Mouse (Mus musculus): Measurements from ENCODE around the gene Gm45713. TPM values are rescaled to one million over a fixed set of nuclear protein-coding genes. Genes with fewer than 3 reads are reported as not detected.
"Not testable (repeated sequence)": the region's sequence is repeated elsewhere in the genome, so short reads cannot be mapped to it uniquely, and the experiment has no call there.

Gm45713 gene
- total RNA-seq, 2 experiments from 2014 or later: not detected

DNA sequence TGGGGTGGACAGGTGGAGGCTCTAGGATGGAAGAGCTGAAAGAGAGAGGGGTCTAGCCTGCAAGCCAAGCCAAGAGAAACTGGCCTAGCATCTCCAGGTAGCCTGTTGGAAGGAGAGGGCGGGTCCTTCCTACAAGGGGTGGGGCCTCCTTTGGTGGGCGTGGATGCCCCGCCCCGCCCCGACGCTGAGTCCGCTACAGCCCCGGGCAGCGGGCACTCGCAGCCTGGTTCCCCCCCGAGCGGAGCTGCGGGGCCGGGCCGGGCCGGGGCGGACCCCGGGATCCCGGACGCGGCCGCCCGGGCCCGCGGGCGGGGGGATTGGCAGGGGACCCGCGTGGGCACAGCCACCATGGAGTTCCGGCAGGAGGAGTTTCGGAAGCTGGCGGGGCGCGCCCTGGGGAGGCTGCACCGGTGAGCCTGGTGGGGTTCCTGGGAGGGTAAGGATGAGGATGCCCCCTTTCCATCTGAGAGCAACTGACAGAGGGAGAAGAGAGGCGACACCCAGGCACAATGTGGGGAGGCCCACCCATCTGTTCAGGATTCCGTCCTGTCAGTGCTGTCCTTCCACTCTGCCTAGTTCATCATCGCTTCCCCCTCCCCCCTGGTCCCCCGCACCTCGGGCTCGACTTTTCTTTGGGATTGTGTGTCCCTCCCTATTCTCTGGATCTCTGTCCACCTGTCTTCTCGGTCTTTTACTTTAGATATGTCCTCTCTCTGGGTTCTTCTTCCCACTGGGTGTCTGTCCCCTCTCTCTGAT lies 27.9 kb upstream of the Gm45713 start, which contains the start of gene Slc17a7:
Gene Slc17a7, plus strand, starts transcription at position 215 of the 756 bp plus-strand sequence.
- ATAC-seq (replicated peaks; ENCODE audit: low FRiP score, poor library complexity, severe bottlenecking): 0 out of 2 replicates have a peak, but pooled peaks have one; percentile 50

DNA sequence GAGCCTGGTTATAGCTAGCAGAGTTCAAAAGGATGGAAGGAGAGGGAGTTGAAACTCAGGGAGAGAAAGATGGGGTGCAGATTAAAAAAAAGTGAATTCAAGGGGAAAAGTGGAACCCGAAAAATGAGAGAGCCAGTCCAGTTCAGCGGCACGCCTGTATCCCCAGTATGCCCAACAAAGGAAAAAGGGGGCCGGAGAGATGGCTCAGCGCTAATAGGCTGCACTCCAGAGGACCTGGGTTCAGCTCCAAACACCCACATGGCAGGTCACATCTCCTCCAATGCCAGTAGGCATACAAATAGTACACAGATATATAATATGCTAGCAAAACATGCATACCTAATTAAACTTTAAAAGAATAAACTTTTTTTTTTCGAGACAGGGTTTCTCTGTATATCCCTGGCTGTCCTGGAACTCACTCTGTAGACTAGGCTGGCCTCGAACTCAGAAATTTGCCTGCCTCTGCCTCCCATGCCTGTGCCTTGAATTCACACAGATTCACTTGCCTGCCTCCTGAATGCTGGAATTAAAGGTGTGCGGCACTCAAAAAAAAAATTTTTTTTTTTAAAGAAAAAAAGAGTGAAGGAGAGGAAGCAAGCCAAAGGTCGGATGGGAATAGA lies 27.1 kb upstream of the Gm45713 start:
- ATAC-seq (replicated peaks; ENCODE audit: low FRiP score, poor library complexity, severe bottlenecking): no peak

DNA sequence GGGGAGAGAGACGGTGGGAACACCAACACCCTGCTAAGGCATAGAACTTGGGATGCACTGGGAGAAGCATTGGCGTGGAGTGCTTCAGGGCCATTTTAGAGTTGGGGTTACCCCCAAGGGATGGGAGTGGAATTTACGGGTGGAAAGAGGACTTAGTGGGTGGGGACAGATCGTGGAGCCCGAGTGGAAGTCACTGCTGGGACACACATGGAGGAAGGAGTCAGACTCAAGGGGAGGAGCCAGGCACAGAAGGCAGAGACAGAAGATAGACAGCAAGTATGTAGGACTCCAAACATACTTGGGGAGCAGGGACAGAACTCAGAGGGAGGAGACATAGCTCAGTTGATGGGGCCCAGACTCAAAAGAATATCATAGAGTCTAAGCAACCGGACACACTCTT lies 26.5 kb upstream of the Gm45713 start:
- no peak for ATAC-seq (replicated peaks; ENCODE audit: low FRiP score, poor library complexity, severe bottlenecking)

DNA sequence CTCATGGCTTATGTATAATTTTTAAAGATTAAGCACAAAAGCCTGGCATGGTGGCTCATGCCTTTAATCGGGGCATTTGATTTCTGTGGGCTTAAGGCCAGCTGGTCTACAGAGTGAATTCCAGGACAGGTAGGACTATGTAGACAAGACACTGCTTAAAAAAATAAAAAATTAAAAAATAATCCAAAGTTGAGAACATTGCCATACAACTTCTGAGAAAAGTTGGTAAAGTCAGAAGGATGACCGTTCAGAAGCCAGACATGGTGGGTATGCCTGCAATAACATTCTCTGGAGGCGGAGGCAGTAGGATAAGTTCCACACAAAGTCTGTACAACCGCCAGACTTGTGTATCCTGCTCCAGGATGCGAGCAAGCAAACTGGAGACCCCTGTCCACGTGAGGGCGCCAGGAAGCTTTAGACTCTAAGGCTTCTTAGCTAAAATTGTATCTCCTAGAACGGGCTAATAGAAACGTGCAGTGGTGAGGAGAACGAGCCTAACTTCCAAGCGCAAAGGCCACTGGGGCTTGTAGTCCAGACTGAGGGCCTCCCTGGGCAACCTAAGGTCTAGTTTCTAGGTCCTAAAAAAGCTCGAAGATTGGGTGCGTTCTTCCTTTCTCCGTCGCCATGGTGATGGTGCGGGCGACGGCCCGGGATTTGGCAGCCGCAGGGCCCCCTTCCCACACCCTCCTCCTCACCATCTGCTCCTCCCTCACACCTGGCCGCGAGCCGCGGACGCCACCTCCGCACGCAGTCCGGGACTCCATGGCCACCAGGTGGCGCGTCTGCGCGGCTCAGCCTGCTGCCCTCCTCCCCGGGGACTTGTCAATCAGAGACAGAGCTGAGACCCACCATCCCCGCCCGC lies 25.8 kb upstream of the Gm45713 start:
- peak; percentile 84 for ATAC-seq (replicated peaks; ENCODE audit: low FRiP score, poor library complexity, severe bottlenecking)

DNA sequence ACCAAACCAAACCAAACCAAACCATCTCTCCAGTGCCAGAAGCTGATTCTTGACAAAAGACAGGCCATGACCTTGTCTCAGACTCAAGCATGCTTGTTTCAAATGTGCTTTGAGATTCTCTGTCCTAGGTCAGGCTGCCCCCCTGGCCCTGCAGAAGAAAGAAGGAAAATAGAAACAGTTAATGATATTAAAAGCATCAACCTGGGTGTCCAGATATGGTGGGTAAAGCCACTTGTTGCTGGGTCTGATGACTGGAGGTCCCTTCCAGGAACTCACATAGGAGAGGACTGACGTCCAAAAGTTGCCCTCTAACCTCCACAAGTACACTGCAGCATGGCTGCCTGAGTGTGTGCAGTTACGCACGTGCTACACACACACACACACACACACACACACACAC lies 24.8 kb upstream of the Gm45713 start:
- no peak for ATAC-seq (replicated peaks; ENCODE audit: low FRiP score, poor library complexity, severe bottlenecking)

DNA sequence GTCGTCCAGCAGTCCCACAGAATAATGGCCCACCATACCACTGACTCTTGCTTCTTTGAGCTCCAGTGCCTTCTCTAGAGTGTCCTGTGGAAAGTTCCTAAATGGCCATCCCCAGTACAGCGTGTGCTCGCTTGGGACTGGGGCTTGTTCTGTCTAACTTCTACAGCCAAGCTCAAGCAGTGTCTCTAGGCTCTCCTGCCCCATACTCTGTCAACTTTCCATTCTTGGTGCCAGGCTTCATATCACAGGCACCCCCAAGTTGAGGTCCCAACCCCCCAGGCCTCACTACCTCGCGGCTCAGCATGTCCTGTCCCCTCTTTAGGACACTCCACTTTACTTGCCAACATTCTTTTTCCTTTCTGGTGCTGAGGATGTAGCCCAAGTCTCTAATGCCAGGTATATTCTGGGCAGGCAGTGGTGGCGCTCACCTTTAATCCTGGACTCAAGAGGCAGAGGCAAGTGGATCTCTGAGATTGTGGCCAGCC lies 24.3 kb upstream of the Gm45713 start:
- ATAC-seq (replicated peaks; ENCODE audit: low FRiP score, poor library complexity, severe bottlenecking): no peak

DNA sequence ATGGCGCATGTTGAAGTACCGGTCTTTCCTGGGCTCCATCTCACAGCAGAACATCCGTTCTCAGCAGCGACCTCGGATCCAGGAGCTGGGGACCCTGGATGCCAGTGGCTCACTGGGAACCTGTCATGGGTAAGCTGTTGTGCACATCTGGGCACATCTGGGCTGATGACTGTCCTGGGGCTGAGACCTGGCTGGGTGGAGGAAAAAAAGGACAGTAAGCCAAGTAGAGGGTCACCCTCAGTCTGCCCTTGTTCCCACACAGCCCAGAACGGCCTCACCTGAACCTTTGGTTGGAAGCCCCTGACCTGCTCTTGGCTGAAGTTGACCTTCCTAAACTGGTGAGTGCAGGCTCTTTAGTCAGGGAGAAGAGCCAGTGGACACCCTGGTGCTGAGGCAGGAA lies 23.0 kb upstream of the Gm45713 start:
- no peak for ATAC-seq (replicated peaks; ENCODE audit: low FRiP score, poor library complexity, severe bottlenecking)

DNA sequence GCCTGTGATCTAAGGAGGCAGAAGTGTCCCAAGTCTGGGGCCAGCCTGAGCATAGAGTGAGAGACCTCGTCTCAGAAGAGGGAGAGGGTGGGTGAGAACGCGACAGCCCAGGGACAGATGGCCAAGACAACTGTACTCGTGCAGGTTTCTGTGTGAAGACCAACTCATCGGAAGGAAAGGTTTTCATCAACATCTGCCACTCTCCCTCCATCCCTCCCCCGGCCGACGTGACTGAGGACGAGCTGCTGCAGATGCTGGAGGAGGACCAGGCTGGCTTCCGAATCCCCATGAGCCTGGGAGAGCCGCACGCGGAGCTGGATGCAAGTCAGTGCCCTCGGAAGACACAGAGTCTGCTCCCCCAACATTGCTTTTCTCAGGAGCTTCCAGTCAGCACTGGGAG lies 21.4 kb upstream of the Gm45713 start:
- ATAC-seq (replicated peaks; ENCODE audit: low FRiP score, poor library complexity, severe bottlenecking): no peak

DNA sequence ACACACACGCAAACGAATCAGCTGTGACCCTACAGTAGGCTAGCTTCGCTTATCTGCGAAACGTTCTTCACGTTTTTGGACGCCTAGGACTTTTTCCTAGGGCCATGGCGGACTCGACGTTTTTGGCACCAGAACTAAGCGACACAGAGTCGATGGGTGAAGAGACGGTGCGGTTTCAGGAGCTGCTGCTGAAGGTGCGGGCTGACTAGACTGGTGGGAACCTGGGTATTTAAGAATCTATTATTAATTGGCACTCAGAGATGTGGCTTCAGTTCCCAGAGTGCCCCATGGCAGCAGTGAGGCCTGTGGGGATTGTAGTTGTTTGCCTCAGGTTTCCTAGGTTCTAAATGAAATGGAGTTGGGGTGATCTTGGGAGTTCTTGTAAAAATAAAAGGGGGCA lies 20.2 kb upstream of the Gm45713 start:
- ATAC-seq (replicated peaks; ENCODE audit: low FRiP score, poor library complexity, severe bottlenecking): no peak

DNA sequence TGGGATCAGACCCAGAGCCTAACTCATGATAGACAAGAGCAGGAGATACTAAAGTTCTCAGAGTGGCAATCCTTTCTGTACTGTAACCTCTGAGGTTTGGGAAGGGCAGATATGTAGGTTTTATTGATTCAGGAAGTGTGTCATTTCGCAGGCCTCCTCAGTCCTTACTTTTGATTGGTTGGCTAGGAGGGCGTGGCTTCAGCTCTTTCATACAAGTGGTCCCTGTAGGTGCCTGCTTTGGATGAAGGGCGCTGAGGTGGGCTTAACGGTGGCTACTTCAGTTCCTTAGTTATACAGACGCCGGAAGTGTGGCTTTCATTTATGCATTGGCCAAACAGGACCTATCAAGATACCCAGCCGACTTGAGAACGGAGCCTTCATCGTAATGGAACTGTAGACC lies 19.6 kb upstream of the Gm45713 start:
- no peak for ATAC-seq (replicated peaks; ENCODE audit: low FRiP score, poor library complexity, severe bottlenecking)

DNA sequence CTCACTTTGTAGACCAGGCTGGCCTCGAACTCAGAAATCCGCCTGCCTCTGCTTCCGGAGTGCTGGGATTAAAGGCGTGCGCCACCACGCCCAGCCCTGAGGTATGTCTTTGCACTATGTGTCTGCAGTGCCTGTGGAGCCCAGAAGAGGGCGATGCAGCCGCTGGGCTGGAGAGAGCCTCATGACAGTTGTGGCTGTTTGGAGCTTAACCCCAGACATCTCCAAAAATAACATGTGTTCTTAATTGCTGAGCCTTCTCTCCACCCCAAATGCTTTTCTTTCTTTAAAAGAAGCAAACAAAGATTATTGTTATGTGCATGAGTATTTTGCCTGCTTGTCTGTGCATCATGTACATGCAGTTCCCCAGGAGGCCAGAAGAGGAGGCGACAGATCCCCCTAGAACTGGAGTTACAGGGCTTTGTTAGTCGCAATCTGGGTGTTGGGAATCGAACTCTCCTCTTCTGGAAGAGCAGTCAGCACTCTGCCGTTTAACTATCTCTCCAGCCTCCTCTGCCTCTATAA lies 19.0 kb upstream of the Gm45713 start:
- ATAC-seq (replicated peaks; ENCODE audit: low FRiP score, poor library complexity, severe bottlenecking): no peak

DNA sequence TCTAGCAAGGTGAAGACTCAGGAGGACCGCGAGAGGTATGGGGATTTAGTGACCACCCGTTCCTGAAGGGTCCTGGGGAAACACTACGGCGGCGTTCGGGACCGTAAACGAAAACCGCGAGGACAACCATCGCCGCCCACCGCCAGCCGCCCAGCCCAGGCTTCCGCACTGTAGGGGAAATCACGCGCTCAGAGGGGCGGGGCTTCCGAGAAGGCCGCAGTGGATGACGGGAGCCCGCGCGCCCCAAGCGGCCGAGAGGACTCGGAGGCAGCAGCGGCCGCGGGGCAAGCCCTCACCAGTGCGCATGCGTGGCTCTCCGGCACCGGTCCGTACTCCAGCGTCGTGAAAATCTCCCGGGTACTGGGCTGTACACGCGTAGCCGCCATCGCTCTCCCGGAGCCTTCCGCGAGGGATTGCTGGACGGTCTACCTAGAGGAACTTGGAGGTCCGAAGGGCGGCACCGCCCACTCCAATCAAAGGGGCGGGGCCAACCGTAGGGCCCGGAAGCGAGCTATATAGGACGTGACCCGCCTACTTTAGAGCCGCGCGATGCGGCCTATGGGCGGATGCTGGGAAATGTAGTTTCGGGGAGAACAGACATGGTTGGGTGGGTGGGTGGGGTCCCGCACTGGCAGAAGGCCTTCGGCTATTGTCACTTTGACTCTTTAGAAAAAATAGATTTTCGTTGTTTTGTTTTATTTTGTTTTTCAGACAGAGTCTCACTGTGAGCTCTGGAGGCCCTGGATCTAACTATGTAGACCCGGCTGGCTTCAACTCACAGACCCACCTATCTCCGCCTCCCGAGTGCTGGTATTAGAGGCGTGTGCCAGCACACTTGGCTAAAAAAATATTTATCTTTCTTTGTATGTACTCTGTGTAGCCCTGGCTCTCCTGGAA lies 18.3 kb upstream of the Gm45713 start, which contains the start of the genes Pih1d1 and Aldh16a1:
Gene Pih1d1, plus strand, starts transcription at position 208 of the 897 bp plus-strand sequence.
Gene Aldh16a1, minus strand, starts transcription at position 489 of the 897 bp plus-strand sequence.
- ATAC-seq (replicated peaks; ENCODE audit: low FRiP score, poor library complexity, severe bottlenecking): peak; percentile 97

DNA sequence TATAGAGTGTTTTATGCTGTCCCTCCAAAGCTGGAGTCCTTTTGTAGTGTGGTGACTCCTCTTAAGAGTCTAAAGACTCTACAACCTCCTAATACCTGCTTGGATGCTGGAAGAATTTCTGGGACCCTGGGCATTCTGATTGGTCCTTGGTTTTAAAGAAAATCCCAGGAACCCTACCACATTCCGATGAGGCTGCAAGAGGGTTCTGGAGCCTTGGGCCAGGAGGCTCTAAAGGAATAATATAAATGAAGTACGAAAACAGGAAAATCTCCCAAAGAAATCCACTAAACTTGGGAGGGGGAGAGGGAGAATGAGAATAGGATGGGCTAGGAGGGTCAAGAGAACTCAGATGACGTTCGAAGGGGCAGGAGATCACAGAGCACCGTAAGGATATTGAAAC lies 17.6 kb upstream of the Gm45713 start:
- ATAC-seq (replicated peaks; ENCODE audit: low FRiP score, poor library complexity, severe bottlenecking): no peak

DNA sequence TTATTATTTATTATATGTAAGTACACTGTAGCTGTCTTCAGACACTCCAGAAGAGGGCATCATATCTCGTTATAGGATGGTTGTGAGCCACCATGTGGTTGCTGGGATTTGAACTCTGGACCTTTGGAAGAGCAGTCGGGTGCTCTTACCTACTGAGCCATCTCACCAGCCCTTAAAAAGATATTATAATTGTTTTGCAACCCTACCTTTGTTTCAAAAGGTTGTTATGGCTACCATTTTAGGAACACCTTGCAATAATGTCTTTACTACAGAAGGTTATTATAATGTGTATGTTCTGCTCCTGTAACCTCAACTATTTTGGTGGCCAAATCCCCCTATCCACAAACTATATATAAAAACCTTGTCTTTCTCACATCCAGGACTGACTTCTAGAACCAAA lies 17.0 kb upstream of the Gm45713 start:
- ATAC-seq (replicated peaks; ENCODE audit: low FRiP score, poor library complexity, severe bottlenecking): not testable (repeated sequence)

DNA sequence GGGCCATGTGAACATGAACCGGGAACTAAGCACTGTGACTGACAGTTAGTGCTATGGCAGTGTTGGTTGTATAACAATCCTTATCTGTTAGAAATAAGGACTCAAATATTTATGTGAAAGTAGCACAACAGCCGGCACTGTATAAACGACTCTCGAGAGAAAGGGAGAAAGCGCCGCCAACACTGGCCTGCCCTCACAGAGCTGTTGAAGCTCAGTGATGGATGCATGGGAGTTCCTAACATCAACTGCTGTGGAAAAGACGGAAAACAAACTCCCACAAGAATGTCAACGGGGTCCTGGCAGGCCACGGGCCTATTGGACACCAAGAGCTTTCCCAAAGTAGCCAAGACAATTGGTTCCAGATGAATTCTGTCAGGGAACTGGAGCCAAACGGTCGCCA lies 15.3 kb upstream of the Gm45713 start:
- ATAC-seq (replicated peaks; ENCODE audit: low FRiP score, poor library complexity, severe bottlenecking): no peak

DNA sequence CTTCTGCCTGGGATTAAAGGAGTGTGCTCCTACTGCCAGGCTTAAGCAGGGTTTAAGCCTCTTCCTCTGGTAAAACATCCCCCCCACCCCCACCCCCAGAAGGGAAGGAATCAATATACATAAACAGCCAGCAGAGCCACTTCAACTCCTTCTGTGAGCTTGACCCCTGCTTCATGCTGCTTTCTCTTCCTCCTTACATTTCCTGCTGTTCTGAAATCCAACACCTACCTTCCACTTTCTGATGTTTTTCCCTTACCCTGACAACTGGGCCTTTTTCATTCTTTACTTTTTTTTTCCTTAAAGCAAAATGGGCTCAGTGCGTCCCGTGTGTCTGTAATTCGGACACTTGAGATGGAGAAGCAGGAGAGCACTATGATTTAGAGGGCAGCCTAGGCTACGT lies 14.3 kb upstream of the Gm45713 start:
- ATAC-seq (replicated peaks; ENCODE audit: low FRiP score, poor library complexity, severe bottlenecking): no peak

DNA sequence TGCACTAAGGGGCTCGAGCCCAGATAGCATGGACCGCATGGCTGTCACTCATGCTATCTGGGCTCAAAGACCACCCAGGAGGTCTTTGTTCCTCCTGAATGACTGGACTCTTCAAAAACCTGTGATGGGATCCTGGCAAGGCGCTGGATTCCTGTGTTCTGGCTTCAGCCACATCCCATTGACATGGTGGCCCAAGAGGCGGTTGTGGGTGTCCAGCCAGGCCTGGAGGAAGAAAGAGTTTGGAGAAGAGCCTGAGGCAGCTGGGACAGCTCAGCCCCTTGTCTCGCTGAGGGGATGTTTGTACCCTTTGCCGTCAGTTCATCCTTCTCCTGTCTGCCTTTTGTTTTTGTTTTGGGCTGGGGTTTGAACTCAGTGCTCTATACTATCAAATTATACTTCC lies 13.5 kb upstream of the Gm45713 start:
- ATAC-seq (replicated peaks; ENCODE audit: low FRiP score, poor library complexity, severe bottlenecking): no peak

DNA sequence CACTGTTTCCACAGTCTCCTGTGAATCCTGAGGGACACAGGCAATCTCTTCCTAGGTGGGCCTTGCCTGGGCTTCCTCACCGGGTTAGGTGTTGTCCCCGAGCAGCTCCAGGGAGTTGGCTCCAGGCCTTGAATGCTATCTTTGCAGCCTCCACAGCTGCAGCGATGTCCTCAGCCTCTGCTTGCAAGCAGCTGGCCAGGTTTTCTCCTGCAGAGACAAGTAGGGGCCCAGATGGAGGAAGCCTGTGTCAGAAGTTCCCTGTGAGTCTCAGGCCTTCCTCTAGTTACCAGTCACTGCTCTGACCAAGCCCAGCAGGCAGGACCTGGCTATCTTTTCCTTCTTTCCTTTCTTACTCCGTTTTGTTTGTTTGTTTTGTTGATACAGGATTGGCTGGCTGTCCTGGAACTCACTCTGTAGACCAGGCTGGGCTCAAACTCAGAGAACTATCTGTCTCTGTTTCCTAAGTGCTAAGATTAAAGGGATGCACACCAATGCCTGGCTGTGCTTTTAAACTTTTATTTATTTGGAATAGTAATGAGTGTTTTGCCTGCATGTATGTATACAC lies 12.6 kb upstream of the Gm45713 start:
- ATAC-seq (replicated peaks; ENCODE audit: low FRiP score, poor library complexity, severe bottlenecking): no peak

DNA sequence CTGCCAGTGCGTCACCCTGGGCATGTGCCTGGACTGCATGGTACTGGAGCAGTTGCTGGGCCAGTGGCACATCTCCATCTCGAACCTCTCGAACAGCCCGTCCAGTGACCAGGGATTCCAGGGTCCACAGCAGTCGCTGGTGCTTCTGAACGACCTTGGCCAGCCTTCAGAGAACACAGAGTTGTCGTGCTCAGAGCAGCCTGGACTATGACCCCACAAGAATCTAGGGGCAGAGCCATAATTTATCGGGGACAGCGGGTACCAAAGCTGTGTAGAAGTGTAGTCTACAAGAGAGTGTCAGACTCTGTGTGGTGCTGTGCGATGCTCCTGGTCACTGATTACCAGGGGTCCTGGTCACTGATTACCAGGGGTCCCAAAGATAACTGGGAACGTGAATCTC lies 11.9 kb upstream of the Gm45713 start:
- ATAC-seq (replicated peaks; ENCODE audit: low FRiP score, poor library complexity, severe bottlenecking): no peak
